Mouse (Mus musculus) stomach, postnatal 0 days (tissue): Measurements from ENCODE around the gene Rbms2. TPM values are rescaled to one million over a fixed set of nuclear protein-coding genes. Genes with fewer than 3 reads are reported as not detected.
"Not testable (repeated sequence)": the region's sequence is repeated elsewhere in the genome, so short reads cannot be mapped to it uniquely, and the experiment has no call there.

Experiments
- ATAC-seq: fragments of 200-750 bp; cut with Nextera tagmentation; 2 replicates; pipeline ENCODE4 v1.8.0; 2017; ENCODE audit not compliant: low FRiP score, low TSS enrichment
- DNase-seq: peaks from one replicate; pipeline ENCODE4 v3.0.0-alpha.2; 2016; ENCODE audit warnings: low spot score
- H3K27ac ChIP-seq: fragments of 300-500 bp; sonication (generic); replicated peaks from 2 replicates; pipeline ENCODE4 v1.5.1; 2014; ENCODE audit warnings: mild to moderate bottlenecking, control low read depth
- H3K27me3 ChIP-seq: fragments of 300-500 bp; sonication (generic); 2 replicates; pipeline ENCODE4 v1.6.1; 2014; ENCODE audit warnings: low read length; ENCODE audit not compliant: control insufficient read depth, insufficient read depth
- H3K36me3 ChIP-seq: fragments of 300-500 bp; sonication (generic); 2 replicates; pipeline ENCODE4 v1.6.1; 2014; ENCODE audit warnings: low read length, mixed read lengths; ENCODE audit not compliant: control insufficient read depth, insufficient read depth
- H3K4me1 ChIP-seq: fragments of 300-500 bp; sonication (generic); replicated peaks from 2 replicates; pipeline ENCODE4 v1.6.1; 2014; ENCODE audit warnings: antibody characterized with exemption; ENCODE audit not compliant: control insufficient read depth, insufficient read depth
- H3K4me2 ChIP-seq: fragments of 300-500 bp; sonication (generic); replicated peaks from 2 replicates; pipeline ENCODE4 v1.6.1; 2014; ENCODE audit warnings: low read depth, mild to moderate bottlenecking, control low read depth, moderate library complexity
- H3K4me3 ChIP-seq: fragments of 300-500 bp; sonication (generic); 2 replicates; pipeline ENCODE4 v1.5.1; 2014; ENCODE audit warnings: low read depth, low read length, control low read depth
- H3K9ac ChIP-seq: fragments of 300-500 bp; sonication (generic); 2 replicates; pipeline ENCODE4 v1.6.1; 2014; ENCODE audit warnings: mild to moderate bottlenecking, low read length, control low read depth, mixed read lengths
- H3K9me3 ChIP-seq: fragments of 300-500 bp; sonication (generic); 2 replicates; pipeline ENCODE4 v1.6.1; 2016; ENCODE audit warnings: low read length; ENCODE audit not compliant: control insufficient read depth
- CTCF ChIP-seq: IDR thresholded peaks from 2 replicates; pipeline ENCODE4 v1.5.1; 2016; ENCODE audit warnings: antibody characterized with exemption, low read depth, mild to moderate bottlenecking, moderate library complexity
- EP300 ChIP-seq: optimal IDR thresholded peaks from 2 replicates; pipeline ENCODE3; 2016; ENCODE audit warnings: antibody characterized with exemption
- WGBS: fragments of 180-500 bp; shearing (Covaris S2); extraction: QIAGEN DNeasy Blood & Tissue Kit; methylation state at CpG from one replicate; pipeline ENCODE4 v1.1.7; 2014; 5-methylcytosine and 5-hydroxymethylcytosine counted together
- polyA plus RNA-seq: library from polyadenylated mRNA; unstranded; fragments of >200 nt; fragmentation: Nextera tagmentation; extraction: Ambion mirVana; gene quantifications from 2 replicates; pipeline ENCODE4 v1.2.1, GENCODE M21; 2015

Gene Rbms2
- polyA plus RNA-seq, 1 experiment from 2014 or later, result 15.5 TPM

GRCm38 (mm10) chr10:128167091-128167490 lies 13.0 kb downstream of the Rbms2 start:
- DNase-seq (no peak), ATAC-seq (no peak)
- H3K4me3 ChIP-seq, result no peak overlapping the region
- H3K4me1 ChIP-seq, result no peaks in the 10 kb centered on the region
- no peaks in the 10 kb centered on the region for H3K9me3 ChIP-seq
- no peak overlapping the region for H3K4me2 ChIP-seq
- no peak for TF ChIP-seq EP300
- no peak for TF ChIP-seq CTCF
- H3K9ac ChIP-seq, result no peak overlapping the region
- 0 out of 2 replicates have a peak overlapping the region, but pooled peaks have one; percentile 13 for H3K27ac ChIP-seq
- 28% methylated on average over 6 of the region's 6 CpGs for WGBS
- H3K27me3 ChIP-seq, result no peaks in the 10 kb centered on the region
- no peaks in the 10 kb centered on the region for H3K36me3 ChIP-seq

DNA sequence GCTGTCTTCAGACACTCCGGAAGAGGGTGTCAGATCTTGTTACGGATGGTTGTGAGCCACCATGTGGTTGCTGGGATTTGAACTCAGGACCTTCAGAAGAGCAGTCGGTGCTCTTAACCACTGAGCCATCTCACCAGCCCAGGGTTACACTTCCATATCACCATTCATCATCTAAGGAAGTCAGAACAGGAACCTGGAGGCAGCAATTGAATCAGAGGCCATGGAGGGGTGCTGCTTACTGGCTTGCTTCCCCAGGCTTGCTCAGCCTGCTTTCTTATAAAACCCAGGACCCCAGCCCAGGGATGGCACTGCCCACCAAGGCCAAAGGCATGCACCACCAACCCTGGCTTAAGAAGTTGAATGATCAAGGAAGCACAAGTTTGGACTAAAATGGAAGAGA lies 14.4 kb downstream of the Rbms2 start:
- H3K27me3 ChIP-seq, H3K4me1 ChIP-seq, H3K9me3 ChIP-seq, DNase-seq, ATAC-seq, H3K27ac ChIP-seq, H3K4me3 ChIP-seq, H3K4me2 ChIP-seq, H3K9ac ChIP-seq, H3K36me3 ChIP-seq: not testable (repeated sequence)
- 54% methylated on average over 2 of the region's 3 CpGs for WGBS

DNA sequence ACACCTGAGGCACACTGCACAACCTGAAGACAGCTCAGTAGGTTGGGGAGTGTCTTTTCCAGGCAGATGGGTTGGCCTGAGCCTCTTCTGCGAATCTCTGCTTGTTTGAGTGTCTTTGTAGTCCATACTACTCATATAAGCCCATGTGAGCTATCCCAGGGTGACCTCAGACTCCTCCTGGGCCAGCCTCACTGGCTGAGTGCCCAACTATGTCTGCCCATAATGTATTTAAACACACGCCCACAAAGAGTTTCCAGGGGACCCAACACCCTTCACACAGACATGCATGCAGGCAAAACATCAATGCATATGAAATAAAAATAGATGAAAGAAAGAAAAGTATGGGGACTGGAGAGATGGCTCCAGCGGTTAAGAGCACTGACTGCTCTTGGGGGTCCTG lies 26.1 kb downstream of the Rbms2 start:
- TF ChIP-seq CTCF (no peak), EP300 (no peak)
- ATAC-seq (no peak), DNase-seq (peak; percentile 45)
- Histone ChIP-seq H3K9me3 (no peaks in the 10 kb centered on the region), H3K27me3 (no peaks in the 10 kb centered on the region), H3K4me3 (no peak overlapping the region), H3K4me1 (peaks cover 3% of the 10 kb centered on the region; the same call in 1 of the 2 replicates), H3K9ac (no peak overlapping the region), H3K27ac (peak overlapping the region; percentile 18; the same call in 1 of the 2 replicates), H3K36me3 (no peaks in the 10 kb centered on the region), H3K4me2 (no peak overlapping the region)
- 52% methylated on average over 3 of the region's 3 CpGs for WGBS

- Histone ChIP-seq H3K4me1 (peaks cover 3% of the 10 kb centered on the region; the same call in 1 of the 2 replicates), H3K4me3 (no peak overlapping the region), H3K27me3 (no peaks in the 10 kb centered on the region), H3K27ac (peak overlapping the region; percentile 46), H3K9ac (no peak overlapping the region), H3K9me3 (no peaks in the 10 kb centered on the region), H3K36me3 (peaks cover 3% of the 10 kb centered on the region; the same call in 1 of the 2 replicates), H3K4me2 (no peak overlapping the region)
- no peak for TF ChIP-seq CTCF
- TF ChIP-seq EP300, result no peak
- DNase-seq (no peak), ATAC-seq (no peak)
- WGBS, result 64% methylated on average over 14 of the region's 14 CpGs
These were observed 29.2 kb downstream of the Rbms2 start for GRCm38 (mm10) chr10:128150941-128151340.

DNA sequence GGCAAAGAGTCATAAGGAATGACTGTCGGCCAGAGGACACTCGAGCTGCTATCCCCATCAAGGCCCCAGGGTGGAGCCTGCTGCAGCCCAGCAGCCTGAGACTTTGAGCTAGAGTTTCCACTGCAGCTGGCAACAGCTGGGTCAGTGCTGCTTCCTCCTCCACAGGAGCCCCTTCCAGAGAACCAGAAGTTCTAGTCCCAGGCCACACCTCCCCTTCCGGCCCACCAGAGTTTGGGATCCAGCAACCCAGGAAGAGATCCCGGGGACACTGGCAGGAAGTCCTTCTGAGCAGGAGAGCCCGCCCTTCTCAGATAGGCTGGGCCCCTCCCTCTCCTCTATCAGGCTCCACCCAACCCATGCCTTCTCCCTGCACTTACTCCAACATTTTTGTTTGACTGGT lies 30.5 kb downstream of the Rbms2 start:
- ATAC-seq (peak; percentile 97), DNase-seq (peak; percentile 91)
- H3K4me3 ChIP-seq, result no peak overlapping the region
- peak overlapping the region; percentile 0; the same call in 1 of the 2 replicates for H3K9ac ChIP-seq
- WGBS, result 2% methylated on average over 5 of the region's 5 CpGs
- H3K4me2 ChIP-seq, result 0 out of 2 replicates have a peak overlapping the region, but pooled peaks have one; percentile 6
- H3K4me1 ChIP-seq, result peaks cover 3% of the 10 kb centered on the region; the same call in 1 of the 2 replicates
- peak overlapping the region; percentile 63 for H3K27ac ChIP-seq
- peak; percentile 30 for TF ChIP-seq EP300
- peak; percentile 69 for TF ChIP-seq CTCF
- no peaks in the 10 kb centered on the region for H3K27me3 ChIP-seq
- peaks cover 8% of the 10 kb centered on the region; the same call in 1 of the 2 replicates for H3K36me3 ChIP-seq
- H3K9me3 ChIP-seq, result no peaks in the 10 kb centered on the region

DNA sequence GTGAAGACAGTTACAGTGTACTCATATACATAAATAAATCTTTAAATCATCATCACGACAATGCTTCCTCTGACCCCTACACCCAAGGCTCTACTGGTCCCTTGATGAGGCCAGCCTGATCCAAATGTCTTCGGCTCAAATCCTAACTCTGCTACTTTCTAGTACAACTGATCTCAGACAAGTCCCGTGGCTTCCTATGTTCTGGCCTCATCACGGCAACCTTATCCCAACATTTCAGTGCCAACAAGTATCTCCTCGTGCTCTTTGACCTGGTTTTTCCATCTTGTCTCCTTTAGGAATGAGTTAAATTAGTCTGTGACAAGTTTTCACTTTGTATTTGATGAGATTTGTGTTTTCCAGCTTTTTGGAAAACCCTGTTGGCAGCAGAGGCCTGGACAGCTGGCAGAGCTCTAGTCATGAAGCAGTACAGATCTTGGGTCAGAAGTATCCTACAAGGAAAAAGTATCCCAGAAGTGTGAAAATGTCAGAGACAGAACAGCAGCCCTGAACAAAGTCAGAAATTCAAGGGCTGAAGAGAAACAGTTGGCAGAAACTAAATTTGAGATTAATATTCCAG lies 31.2 kb downstream of the Rbms2 start:
- 52% methylated on average over 5 of the region's 5 CpGs for WGBS
- no peak for TF ChIP-seq EP300
- no peak for TF ChIP-seq CTCF
- no peak for ATAC-seq
- H3K4me1 ChIP-seq, result peaks cover under 1% of the 10 kb centered on the region; the same call in 1 of the 2 replicates
- H3K4me3 ChIP-seq, result no peak overlapping the region
- peak overlapping the region; percentile 6; the same call in 1 of the 2 replicates for H3K4me2 ChIP-seq
- H3K9me3 ChIP-seq, result no peaks in the 10 kb centered on the region
- no peaks in the 10 kb centered on the region for H3K27me3 ChIP-seq
- DNase-seq, result no peak
- H3K9ac ChIP-seq, result peak overlapping the region; percentile 0; the same call in 1 of the 2 replicates
- H3K27ac ChIP-seq, result peak overlapping the region; percentile 63
- H3K36me3 ChIP-seq, result peaks cover 8% of the 10 kb centered on the region; the same call in 1 of the 2 replicates
